ENCODE assay signal across 29 mouse cellular contexts in genomic region chr1:39064781-39065180, GRCm38 (mm10).
DNase-seq lines count a peak whose midpoint lies in the region; ATAC-seq lines count a peak whose summit lies in the region.
"Had no signal": no experiment of that assay in that cellular context is flagged by ENCODE, and none has a peak within 500 bp of the region (broad histone marks: within the 10 kb centered on the region; RNA-seq: fewer than 3 reads in every experiment).

No protein-coding gene starts in this region.

- no peaks in the 10 kb centered on the region for H3K36me3 ChIP-seq in liver, embryonic 11.5 days (ENCODE audit: control insufficient read depth, insufficient read depth, low read length)
- H3K36me3 ChIP-seq in liver, embryonic 12.5 days, result no peaks in the 10 kb centered on the region
- H3K36me3 ChIP-seq: embryonic facial prominence, embryonic 13.5 days; G1E; heart, embryonic 12.5 days; hindbrain, embryonic 12.5 days; kidney, embryonic 15.5 days; limb, embryonic 13.5 days; midbrain, embryonic 12.5 days; neural tube, embryonic 15.5 days; stomach, embryonic 15.5 days had no signal

- 78% methylated on average over 3 of the region's 3 CpGs for WGBS in liver, embryonic 11.5 days
- WGBS in liver, embryonic 12.5 days (ENCODE audit: insufficient replicate concordance), result 65% methylated on average over 3 of the region's 3 CpGs

- no peak overlapping the region for H3K4me3 ChIP-seq in liver, embryonic 11.5 days (ENCODE audit: low read depth, low read length)
- no peak overlapping the region for H3K4me3 ChIP-seq in liver, embryonic 12.5 days
- H3K4me3 ChIP-seq: embryonic facial prominence, embryonic 13.5 days; forebrain, embryonic 13.5 days; heart, embryonic 12.5 days; hindbrain, embryonic 12.5 days; kidney, embryonic 15.5 days; limb, embryonic 13.5 days; midbrain, embryonic 12.5 days; neural tube, embryonic 15.5 days; stomach, embryonic 15.5 days had no signal

- no peak overlapping the region for H3K9ac ChIP-seq in liver, embryonic 11.5 days (ENCODE audit: low read depth, low read length)
- no peak overlapping the region for H3K9ac ChIP-seq in liver, embryonic 12.5 days
- H3K9ac ChIP-seq: embryonic facial prominence, embryonic 13.5 days; forebrain, embryonic 13.5 days; heart, embryonic 12.5 days; hindbrain, embryonic 12.5 days; kidney, embryonic 15.5 days; limb, embryonic 13.5 days; liver, embryonic 14.5 days; lung, embryonic 14.5 days; midbrain, embryonic 12.5 days; neural tube, embryonic 15.5 days; stomach, embryonic 15.5 days had no signal

- no peaks in the 10 kb centered on the region for H3K9me3 ChIP-seq in liver, embryonic 11.5 days (ENCODE audit: control insufficient read depth, low read length)
- no peaks in the 10 kb centered on the region for H3K9me3 ChIP-seq in liver, embryonic 12.5 days (replicated peaks)
- H3K9me3 ChIP-seq: embryonic facial prominence, embryonic 13.5 days; forebrain, embryonic 13.5 days; G1E; heart, embryonic 12.5 days; hindbrain, embryonic 12.5 days; kidney, embryonic 15.5 days; limb, embryonic 13.5 days; midbrain, embryonic 12.5 days; neural tube, embryonic 15.5 days; stomach, embryonic 15.5 days had no signal

- no peak overlapping the region for H3K27ac ChIP-seq in liver, embryonic 11.5 days (ENCODE audit: low read depth, low read length)
- H3K27ac ChIP-seq in liver, embryonic 12.5 days, result no peak overlapping the region
- H3K27ac ChIP-seq: embryonic facial prominence, embryonic 13.5 days; forebrain, embryonic 13.5 days; hindbrain, embryonic 12.5 days; kidney, embryonic 15.5 days; limb, embryonic 13.5 days; liver, embryonic 14.5 days; midbrain, embryonic 12.5 days; neural tube, embryonic 15.5 days; stomach, embryonic 15.5 days had no signal

- no peaks in the 10 kb centered on the region; the same call in 1 of the 2 replicates for H3K27me3 ChIP-seq in liver, embryonic 11.5 days (replicated peaks; ENCODE audit: control insufficient read depth, insufficient read depth, low read length)
- no peaks in the 10 kb centered on the region; the same call in 1 of the 2 replicates for H3K27me3 ChIP-seq in liver, embryonic 12.5 days (replicated peaks)
- H3K27me3 ChIP-seq: CH12.LX; embryonic facial prominence, embryonic 13.5 days; forebrain, embryonic 13.5 days; heart, embryonic 12.5 days; hindbrain, embryonic 12.5 days; kidney, embryonic 15.5 days; limb, embryonic 13.5 days; midbrain, embryonic 12.5 days; neural tube, embryonic 15.5 days; Patski; stomach, embryonic 15.5 days had no signal

- ATAC-seq in liver, embryonic 11.5 days (replicated peaks; ENCODE audit: low FRiP score), result no peak
- no peak for ATAC-seq in liver, embryonic 12.5 days
- ATAC-seq: forebrain, embryonic 13.5 days; intestine, postnatal 0 days; Patski had no signal

- intact Hi-C loops in left cerebral cortex, postnatal 25 days (cut with DNase I), result loop anchor here (2.0 to 5.0 kb wide), 3 partner anchors 32 to 52 kb away; no protein-coding TSS in a partner anchor

- no peaks in the 10 kb centered on the region for H3K4me1 ChIP-seq in liver, embryonic 11.5 days (replicated peaks; ENCODE audit: control insufficient read depth, insufficient read depth, low read length)
- 0 out of 2 replicates have a peak, but pooled peaks cover 6% of the 10 kb centered on the region for H3K4me1 ChIP-seq in liver, embryonic 12.5 days
- H3K4me1 ChIP-seq: embryonic facial prominence, embryonic 13.5 days; heart, embryonic 12.5 days; hindbrain, embryonic 12.5 days; kidney, embryonic 15.5 days; midbrain, embryonic 12.5 days; stomach, embryonic 15.5 days had no signal

- no peak overlapping the region for H3K4me2 ChIP-seq in liver, embryonic 11.5 days
- no peak overlapping the region for H3K4me2 ChIP-seq in liver, embryonic 12.5 days
- H3K4me2 ChIP-seq: embryonic facial prominence, embryonic 13.5 days; forebrain, embryonic 13.5 days; heart, embryonic 12.5 days; hindbrain, embryonic 12.5 days; kidney, embryonic 15.5 days; limb, embryonic 13.5 days; lung, embryonic 14.5 days; midbrain, embryonic 12.5 days; neural tube, embryonic 15.5 days; stomach, embryonic 15.5 days had no signal

- peak; percentile 46 for DNase-seq in layer of hippocampus, adult 11-12 months (ENCODE audit: low spot score)
- no peak for DNase-seq in layer of hippocampus, postnatal 36 days
- DNase-seq in liver, embryonic 11.5 days (ENCODE audit: low spot score), result peak; percentile 24
- DNase-seq in left cerebral cortex, postnatal 25 days (ENCODE audit: low spot score in 2 of 2), result peak; percentile 52 to 84
- DNase-seq in telencephalon, adult 2 months (ENCODE audit: low read depth, low spot score), result peak; percentile 71
- DNase-seq in spleen, adult 18-20 months, result no peak
- DNase-seq: adrenal gland, postnatal 36 days; B cell, adult 2 months; cerebellum, adult 11-12 months; cerebellum, postnatal 10 days; heart, postnatal 10 days; kidney, postnatal 36 days; lung, embryonic 14.5 days; thymus, adult 18-20 months had no signal

Comparison
In these comparisons a context has a peak if more than half of its experiments do, and no peak if none do; other contexts are left out.
1. DNase-seq: peak in layer of hippocampus, adult 11-12 months (single experiment), liver, embryonic 11.5 days (single experiment), left cerebral cortex, postnatal 25 days (2 of 2) and telencephalon, adult 2 months (single experiment); none in layer of hippocampus, postnatal 36 days (0 of 2) and spleen, adult 18-20 months (0 of 2).